Mouse (Mus musculus) left cerebral cortex, postnatal 36 days (tissue): ENCODE measurements around the gene Glrx. TPM values are rescaled to one million over a fixed set of nuclear protein-coding genes. Genes with fewer than 3 reads are reported as not detected.
A peak's percentile ranks its signal among the peaks of the same experiment; 100 is the strongest.

Source experiments
- DNase-seq, 2 experiments: peaks; one replicate each; pipeline ENCODE4 v3.0.0; 2021 to 2022; ENCODE audit warnings: low spot score in 2 of 2, mixed read lengths in 1 of 2
- intact Hi-C: fragments of 180-260 bp; cut with DNase I; formaldehyde crosslinking; loops from one replicate; pipeline ENCODE4 v1.15.1; 2025
- total RNA-seq, 2 experiments: library from RNA; stranded (reverse); gene quantifications; 2 replicates each; pipeline ENCODE4 v1.2.3; 2021

The Glrx gene
- total RNA-seq, 2 experiments from 2014 or later: 54.1 to 54.9 TPM

- intact Hi-C loops: no loop called here
- no peak for DNase-seq
These were observed 8.0 kb upstream of the Glrx start for GRCm38 (mm10) chr13:75831710-75832109.

GRCm38 (mm10) chr13:75832697-75833096 is 7.0 kb upstream of the Glrx start:
- DNase-seq: no peak
- intact Hi-C loops: no loop called here

GRCm38 (mm10) chr13:75833499-75833898 is 6.2 kb upstream of the Glrx start:
- DNase-seq: no peak
- intact Hi-C loops: no loop called here

- no peak for DNase-seq
- intact Hi-C loops: no loop called here
These were observed 4.2 kb upstream of the Glrx start for GRCm38 (mm10) chr13:75835461-75835860.

- DNase-seq: no peak
- intact Hi-C loops: no loop called here
These were observed 1.2 kb upstream of the Glrx start for GRCm38 (mm10) chr13:75838506-75838905.

- intact Hi-C loops: loop anchor here (1.0 to 5.0 kb wide), 2 partner anchors 36 to 177 kb away; partner anchors contain the start of gene Rfesd
These were observed 1.2 kb downstream of the Glrx start for GRCm38 (mm10) chr13:75840752-75841285.

GRCm38 (mm10) chr13:75841950-75842349 is 2.3 kb downstream of the Glrx start:
- DNase-seq: no peak
- intact Hi-C loops: loop anchor here (5.0 kb wide), 1 partner anchor 35 kb away; no protein-coding TSS in a partner anchor

More at GRCm38 (mm10) chr13:75840752-75841285, 1.2 kb downstream of the Glrx start:
- peak; percentile 12 to 31 for DNase-seq

GRCm38 (mm10) chr13:75843331-75843730 is 3.7 kb downstream of the Glrx start:
- no peak for DNase-seq
- intact Hi-C loops: loop anchor here (5.0 kb wide), 1 partner anchor 34 kb away; no protein-coding TSS in a partner anchor

GRCm38 (mm10) chr13:75843993-75844683 is 4.5 kb downstream of the Glrx start:
- intact Hi-C loops: loop anchor here (5.0 kb wide), 1 partner anchor 33 kb away; no protein-coding TSS in a partner anchor
- DNase-seq: no peak

- no peak for DNase-seq
- intact Hi-C loops: loop anchor here (5.0 kb wide), 1 partner anchor 32 kb away; no protein-coding TSS in a partner anchor
These were observed 5.3 kb downstream of the Glrx start for GRCm38 (mm10) chr13:75844833-75845518.

- intact Hi-C loops: no loop called here
- no peak for DNase-seq
These were observed 6.0 kb downstream of the Glrx start for GRCm38 (mm10) chr13:75845519-75846166.

- intact Hi-C loops: no loop called here
- DNase-seq: no peak
These were observed 7.4 kb downstream of the Glrx start for GRCm38 (mm10) chr13:75847027-75847426.

- intact Hi-C loops: no loop called here
- no peak for DNase-seq
These were observed 12.4 kb downstream of the Glrx start for GRCm38 (mm10) chr13:75852027-75852426.

- intact Hi-C loops: no loop called here
- no peak for DNase-seq
These were observed 13.4 kb downstream of the Glrx start for GRCm38 (mm10) chr13:75853118-75853517.

- DNase-seq: no peak
- intact Hi-C loops: no loop called here
These were observed 19.7 kb downstream of the Glrx start for GRCm38 (mm10) chr13:75859264-75859844.

- no peak for DNase-seq
- intact Hi-C loops: no loop called here
These were observed 26.0 kb downstream of the Glrx start for GRCm38 (mm10) chr13:75865486-75866184.

- no peak for DNase-seq
- intact Hi-C loops: no loop called here
These were observed 28.2 kb downstream of the Glrx start for GRCm38 (mm10) chr13:75867876-75868275.

- no peak for DNase-seq
- intact Hi-C loops: loop anchor here (5.0 kb wide), 2 partner anchors 32 to 77 kb away; no protein-coding TSS in a partner anchor
These were observed 35.1 kb downstream of the Glrx start for GRCm38 (mm10) chr13:75874608-75875376.
